Mouse (Mus musculus): ENCODE data around the gene Slc25a47.

Slc25a47 gene

DNA sequence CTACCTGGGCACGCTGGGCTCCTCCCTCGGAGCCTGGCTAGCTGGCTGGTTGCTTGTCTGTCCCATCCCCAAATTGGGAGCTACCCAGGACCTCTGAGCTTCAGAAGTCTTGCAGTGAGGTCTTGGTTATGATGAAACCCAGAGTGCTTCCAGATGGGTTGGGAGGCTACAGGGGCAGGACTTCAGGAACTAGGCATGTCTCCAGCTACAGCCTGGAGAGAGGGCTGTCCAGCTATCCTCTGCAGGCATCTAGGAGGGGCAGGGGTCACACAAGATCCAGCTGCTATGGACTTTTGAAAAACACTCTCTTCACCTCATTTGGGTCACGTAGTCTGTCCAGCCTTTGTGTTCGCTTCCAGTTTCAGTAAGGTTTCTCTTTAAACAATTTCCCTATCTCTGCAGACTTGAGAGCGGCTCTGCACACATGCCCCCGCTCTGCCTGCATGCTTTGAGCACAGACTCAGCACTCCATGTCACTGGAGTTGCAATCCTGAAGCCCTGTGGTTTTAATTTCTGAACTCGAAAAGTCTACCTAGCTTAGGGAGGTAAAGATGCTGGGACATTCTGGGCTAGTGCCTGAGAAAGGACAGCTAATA is 21.8 kb downstream of the Slc25a47 start:
- peak in 1 of 2 experiments; percentile 22 for DNase-seq (ENCODE audit: low spot score in 2 of 2)

DNA sequence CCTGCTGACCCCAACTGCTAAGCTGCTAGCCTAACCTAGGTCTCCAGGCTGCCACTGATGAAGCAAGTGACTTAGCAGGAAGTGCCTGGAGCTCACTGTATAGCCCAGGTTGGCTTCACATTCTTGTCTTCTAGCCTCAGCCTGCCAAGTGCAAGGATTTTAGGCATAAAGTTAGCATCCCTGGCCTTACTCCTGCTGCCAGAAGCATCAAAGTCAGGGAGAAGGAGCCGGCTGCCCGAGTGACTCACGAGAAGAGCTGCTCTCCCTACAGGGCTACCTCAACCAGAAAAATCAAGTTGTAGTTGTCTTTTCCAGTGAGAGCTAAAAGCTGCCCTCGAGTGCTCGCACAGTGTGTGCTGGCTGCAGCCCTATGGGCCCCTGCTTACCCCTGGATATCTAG is 22.6 kb downstream of the Slc25a47 start:
- DNase-seq (ENCODE audit: low spot score in 2 of 2), result no peak

DNA sequence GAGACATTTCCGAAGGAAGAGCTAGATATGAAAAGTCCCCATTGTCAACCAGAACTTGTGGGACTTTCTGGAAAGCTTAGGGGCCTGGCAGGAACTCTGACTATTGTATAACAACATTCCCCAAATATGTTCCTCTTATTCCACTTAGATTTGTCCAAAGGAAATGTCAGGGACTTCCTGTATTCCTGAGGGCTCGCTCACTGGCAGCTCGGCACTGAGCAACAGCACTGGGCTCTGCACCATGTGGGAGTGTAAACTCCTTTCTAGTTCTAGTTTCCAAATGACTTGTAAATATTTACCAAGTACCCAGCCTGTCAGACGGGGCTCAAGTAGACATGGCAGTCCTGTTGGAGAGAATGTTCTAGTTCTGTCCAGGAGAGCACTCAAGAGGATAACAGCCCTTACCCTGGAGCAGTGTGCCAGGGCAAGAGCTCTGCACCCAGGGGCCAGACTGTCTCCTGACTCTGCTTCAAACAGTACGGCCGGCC is 29.2 kb downstream of the Slc25a47 start:
- DNase-seq (ENCODE audit: low spot score in 2 of 2), result no peak

DNA sequence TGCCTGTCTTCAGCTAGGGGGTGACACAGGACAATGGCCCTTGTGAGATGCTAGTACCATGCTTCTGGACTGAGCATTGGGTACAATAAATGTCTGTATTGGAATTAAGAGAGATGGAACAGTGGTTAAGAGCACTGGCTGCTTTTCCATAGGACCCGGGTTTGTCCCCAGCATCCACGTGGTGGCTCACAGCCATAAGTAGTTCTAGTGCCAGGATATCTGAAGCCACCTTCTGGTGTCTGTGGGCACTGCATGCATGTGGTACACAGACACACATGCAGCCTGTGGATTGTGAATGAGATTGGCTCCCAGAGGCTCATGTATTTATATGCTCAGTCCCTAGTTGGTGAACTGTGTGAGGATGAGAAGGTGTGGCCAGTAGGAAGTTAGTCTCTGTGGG is 33.7 kb downstream of the Slc25a47 start:
- no peak for DNase-seq (ENCODE audit: low spot score in 2 of 2)

DNA sequence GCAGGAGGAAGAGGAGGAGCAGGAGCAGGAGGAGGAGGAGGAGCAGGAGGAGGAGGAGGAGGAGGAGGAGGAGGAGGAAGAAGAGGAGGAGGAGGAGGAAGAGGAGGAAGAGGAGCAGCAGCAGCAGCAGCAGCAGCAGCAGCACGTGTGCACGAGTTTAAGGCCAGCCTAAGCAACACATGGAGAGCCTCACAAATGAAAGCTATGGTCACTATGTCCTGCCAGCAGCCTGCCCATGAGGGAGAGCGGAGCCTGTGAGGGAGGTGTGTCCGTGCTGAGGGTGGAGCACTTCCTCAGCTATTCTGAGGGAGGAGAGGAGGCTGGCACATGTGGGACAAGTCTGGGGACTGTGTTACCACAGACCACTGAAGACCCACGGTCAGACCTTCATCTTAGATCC is 37.3 kb downstream of the Slc25a47 start:
- DNase-seq (ENCODE audit: low spot score in 2 of 2), result no peak

DNA sequence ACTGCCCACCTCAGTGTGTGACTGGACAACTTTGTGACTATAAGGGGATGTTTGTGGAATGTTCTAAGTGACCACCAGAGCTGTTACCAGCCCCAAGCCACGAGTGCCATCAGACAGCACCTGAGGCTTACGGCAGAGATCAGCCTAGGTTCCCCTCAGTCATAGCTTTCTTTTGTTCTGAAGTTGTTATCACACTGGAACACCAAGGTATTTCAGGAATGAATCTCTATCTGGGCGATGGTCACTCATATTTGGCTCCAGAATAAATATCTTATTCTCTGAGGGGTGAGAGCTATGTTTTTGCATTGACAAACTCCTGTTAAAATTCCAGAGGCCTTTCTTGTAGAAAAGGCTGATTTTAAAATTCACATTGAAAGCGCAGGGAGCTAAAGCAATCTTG is 43.3 kb downstream of the Slc25a47 start:
- no peak for DNase-seq (ENCODE audit: low spot score in 2 of 2)

DNA sequence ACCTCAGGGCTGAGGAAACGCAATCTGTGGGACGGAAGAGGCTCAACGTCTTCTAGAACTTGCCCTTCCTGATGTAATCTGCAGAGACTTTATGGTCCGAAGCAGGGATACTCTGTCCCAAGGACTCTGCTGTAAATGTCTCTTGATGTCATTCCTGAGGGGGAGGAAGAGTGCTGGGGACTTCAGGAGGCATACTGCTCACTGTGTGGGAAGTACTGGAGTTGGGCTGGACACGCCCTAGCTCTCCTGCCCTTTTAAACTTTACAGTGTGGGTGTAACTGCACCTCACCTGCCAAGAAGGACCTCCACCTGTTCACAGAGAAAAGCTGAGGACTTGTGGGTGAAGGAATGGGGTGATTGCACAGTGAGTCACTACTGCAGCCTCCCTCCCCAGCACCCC is 44.8 kb downstream of the Slc25a47 start:
- no peak for DNase-seq (ENCODE audit: low spot score in 2 of 2)

DNA sequence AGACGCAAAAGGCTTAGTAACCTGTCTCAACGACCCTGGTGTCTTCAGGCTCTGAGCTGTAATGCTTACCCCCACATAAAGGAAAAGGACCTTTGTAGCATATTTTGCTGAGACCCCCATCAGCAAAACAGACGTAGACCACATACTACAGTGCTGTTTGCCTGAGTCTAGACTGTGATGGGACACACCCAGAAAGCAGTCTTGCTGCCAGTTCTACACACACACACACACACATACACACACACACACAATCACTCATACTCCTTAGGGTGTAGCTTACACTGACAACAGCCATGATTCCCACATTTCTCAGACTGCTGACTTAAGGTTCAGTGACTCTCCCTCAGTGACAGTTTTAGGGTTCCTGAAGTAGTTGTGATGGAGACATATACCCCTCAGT is 45.3 kb downstream of the Slc25a47 start:
- DNase-seq (ENCODE audit: low spot score in 2 of 2), result no peak

DNA sequence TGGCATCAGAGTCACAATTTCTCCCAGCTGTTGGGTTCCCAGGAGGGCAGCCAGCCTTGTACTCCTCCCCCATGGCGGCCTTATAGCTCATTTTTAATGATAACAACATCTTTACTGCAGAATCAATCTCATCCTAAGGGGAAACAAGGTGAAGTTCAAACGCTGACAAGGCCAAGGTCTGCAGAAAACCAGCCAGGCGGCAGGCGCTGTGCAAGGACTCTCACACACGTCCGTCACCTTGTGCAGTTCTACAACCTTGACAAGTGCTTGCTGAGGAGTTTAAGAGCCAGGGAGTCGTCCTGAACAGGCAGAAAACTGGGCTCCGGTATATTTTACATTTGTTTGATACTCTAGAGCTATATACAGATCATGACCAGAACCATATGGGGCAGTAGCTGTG is 46.9 kb downstream of the Slc25a47 start:
- DNase-seq (ENCODE audit: low spot score in 2 of 2), result no peak

DNA sequence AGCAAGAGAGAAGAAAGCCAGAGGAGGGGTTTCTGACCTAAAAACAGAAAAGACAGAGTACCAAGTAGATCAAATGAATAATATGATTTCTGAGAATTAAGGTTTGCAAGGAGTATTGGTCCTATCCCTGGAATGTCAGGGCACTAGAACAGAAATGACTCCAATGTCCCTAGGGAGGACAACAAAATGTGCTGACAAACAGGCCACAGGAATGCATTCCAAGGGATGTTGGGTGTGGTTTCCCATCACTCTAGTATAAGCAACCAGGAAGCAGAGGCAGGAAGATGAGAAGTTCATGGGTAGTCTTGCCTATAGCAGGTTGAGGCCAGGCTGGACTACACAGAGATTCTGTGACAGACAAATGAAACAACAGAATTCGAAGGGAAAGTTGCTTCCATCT is 50.1 kb downstream of the Slc25a47 start:
- DNase-seq (ENCODE audit: low spot score in 2 of 2), result no peak

DNA sequence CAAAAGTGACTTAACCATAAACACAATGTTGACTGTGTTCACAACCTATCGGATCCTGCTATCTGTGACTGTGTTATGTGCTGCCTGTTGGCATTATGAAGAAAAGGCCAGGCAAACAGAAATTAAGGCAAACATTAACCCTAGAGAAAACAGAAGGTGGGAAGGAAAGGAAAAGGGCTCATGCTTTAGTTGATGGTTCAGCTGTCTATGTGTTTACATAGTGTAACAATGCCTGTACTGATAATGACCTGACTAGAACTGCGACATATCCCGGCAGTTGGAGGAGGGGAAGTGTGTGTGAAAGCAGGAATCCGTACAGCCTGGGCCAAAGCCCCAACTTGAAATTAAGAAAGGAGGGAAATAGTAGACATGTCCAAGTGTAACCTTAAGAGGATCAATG is 51.2 kb downstream of the Slc25a47 start:
- DNase-seq (ENCODE audit: low spot score in 2 of 2), result no peak

DNA sequence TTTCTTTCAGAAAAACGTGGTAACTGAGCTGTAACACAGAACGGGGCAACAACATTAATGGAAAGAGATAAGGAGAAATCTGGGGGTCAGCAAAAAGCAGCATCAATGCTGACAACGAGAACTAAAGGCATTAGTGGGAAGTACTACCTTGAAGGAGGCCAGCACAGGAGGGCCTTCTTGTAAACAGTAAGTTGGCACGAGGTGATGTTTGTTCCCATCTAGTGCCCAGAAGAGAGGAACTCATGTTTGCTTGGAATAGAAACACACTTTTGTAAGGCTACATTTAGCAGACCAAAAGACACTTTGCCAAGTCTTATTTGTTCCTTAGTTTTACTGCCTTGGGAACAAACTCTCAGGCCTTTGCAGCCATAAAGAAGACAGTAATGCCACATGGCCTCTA is 52.8 kb downstream of the Slc25a47 start:
- no peak for DNase-seq (ENCODE audit: low spot score in 2 of 2)

DNA sequence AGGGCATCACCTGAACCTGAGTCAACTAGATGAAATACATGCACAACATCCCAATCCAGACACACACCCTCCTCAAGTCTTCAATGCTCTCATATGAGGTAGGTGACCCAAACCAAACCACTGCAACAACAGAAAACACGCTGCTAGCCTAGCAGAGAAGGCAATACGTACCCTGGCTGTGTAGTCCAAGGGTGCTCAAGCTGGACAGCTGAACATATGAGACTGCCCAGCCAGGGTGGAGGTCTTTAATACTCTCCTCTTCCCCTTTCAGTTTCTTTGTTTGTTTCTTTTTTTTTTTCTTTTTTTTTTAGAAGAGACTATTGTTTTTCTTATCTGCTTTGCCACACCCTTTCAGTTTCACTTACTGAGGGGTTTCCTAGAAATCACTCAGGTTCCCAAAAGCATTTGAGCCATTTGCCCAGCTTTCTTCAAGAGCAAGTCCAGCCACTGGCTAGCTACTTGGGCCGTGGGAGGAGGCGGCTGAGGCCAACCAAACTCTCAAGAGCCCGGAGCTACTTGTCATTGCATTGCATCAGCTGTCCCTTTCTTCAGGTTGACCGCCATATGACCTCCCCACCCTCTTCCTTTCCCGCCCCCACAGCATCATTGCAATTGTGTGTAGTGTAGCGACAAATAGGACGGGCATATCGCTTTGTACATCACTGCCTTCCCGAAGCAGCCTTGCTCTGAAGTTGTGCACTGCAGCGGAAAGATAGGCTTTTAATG is 57.3 kb downstream of the Slc25a47 start, which contains the start of gene Wdr25:
Gene Wdr25, plus strand, starts transcription at position 643 of the 726 bp plus-strand sequence.
- no peak for DNase-seq (ENCODE audit: low spot score in 2 of 2)

DNA sequence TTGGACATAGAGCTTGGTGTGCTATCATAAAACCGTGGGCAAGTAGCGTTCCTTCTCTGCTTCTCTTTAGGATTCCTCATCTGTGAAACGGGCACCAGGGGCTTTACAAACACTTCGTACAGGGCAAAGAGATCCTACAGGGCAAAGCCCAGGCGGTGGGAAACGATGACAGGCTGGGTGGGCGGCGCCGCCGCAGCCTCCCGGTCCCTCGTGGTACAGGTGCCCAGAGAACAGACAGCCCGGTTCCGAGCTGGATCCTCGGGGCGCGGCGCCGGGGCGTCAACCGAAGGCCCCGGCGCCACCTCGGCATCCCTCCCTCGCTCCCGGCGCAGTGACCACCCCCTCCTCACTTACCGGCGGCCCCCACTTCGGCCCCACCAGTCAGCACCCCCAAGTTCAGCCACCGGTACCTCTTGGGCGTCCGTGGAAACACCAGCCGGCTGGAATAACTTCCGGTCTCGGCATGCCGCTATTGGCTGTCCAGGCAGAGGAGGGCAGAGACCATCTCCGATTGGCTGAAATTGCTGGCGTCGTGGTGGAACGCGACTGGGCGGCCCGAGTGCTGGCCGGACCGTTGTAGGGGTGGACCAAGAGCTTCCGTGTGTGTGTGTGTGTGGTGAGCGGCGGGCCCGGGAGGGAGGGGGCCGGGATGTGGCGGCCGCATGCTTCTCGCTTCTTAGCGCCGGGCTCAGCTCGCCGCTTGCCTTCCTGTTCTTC is 58.0 kb downstream of the Slc25a47 start, which contains the start of gene Wars:
Gene Wars, minus strand, starts transcription at position 460 of the 717 bp plus-strand sequence.
- peak; percentile 84 to 95 for DNase-seq (ENCODE audit: low spot score in 2 of 2)

DNA sequence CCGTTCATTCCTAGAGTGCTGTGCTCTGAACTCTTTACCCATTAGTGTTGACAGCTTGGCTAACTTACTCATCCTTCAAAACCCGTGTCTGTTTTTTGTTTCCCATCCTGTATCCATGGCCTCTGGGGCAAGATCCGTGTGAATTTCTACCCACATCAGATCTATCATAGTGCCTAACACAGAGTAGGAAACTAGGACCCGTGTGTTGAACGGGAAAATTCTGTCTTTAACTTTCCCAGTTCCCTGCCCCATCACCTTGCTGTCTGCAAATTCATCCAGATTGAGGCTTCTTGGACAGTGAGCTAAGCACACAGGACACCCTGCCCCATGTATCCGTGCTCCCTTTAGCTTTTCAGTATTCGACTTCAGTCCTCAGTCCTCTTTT is 58.6 kb downstream of the Slc25a47 start:
- no peak for DNase-seq (ENCODE audit: low spot score in 2 of 2)

DNA sequence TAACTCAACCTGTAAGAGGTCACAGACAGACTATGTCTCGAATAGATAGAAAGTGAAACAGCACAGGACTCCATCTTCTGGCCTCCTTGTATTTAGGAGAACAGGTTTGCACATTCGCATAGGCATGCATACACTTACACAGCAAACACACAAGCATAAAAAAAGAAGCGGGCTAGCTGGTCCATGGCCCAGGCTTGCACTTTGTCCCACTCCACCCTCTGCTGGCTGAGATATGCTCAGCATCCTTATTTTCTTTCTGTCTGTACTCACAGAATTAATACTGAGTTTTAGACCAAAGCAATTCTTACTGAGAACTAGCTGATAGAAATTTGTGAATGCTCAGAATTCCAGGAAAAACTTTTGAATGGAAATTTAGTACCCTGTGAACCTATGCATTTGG is 60.2 kb downstream of the Slc25a47 start:
- no peak for DNase-seq (ENCODE audit: low spot score in 2 of 2)

DNA sequence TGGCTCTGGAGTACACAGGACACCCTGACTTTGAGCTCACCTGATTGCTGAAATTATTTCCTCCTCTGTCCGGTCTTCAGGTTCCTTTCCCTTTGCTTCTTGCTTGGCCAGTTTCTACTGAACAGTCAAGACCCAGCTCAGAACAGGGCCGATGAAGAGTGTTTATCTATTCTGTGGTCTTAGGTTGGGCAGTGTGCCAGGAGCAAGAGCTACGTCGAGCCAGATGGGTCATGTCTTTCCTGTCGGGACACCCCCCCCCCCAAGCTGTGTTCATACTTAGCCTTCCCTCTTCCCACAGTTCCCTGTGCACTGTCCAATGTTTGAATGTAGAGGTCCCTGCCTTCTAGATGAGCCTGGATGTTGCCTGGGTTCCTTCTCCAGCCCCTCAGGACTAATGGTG is 65.5 kb downstream of the Slc25a47 start:
- DNase-seq (ENCODE audit: low spot score in 2 of 2), result no peak

DNA sequence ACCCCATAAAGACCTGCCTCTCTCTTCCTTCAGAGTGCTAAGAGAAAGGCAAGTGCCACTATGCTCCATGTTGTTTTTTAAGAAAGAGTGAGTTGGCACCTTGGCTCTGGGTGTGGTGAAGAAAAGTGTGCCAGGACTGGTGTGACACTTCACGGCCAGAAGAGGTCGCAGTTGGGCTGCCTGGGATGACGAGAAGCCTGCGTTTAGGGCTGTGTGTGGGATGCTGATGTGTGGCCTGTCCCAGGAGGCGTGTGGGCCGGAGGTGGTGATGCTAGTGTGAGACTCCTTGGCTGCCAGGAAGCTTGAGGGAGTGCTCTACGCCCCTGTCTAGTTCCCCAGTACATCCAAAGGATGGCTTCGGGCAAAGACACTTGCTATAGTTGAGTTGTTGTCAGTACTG is 67.1 kb downstream of the Slc25a47 start:
- no peak for DNase-seq (ENCODE audit: low spot score in 2 of 2)

DNA sequence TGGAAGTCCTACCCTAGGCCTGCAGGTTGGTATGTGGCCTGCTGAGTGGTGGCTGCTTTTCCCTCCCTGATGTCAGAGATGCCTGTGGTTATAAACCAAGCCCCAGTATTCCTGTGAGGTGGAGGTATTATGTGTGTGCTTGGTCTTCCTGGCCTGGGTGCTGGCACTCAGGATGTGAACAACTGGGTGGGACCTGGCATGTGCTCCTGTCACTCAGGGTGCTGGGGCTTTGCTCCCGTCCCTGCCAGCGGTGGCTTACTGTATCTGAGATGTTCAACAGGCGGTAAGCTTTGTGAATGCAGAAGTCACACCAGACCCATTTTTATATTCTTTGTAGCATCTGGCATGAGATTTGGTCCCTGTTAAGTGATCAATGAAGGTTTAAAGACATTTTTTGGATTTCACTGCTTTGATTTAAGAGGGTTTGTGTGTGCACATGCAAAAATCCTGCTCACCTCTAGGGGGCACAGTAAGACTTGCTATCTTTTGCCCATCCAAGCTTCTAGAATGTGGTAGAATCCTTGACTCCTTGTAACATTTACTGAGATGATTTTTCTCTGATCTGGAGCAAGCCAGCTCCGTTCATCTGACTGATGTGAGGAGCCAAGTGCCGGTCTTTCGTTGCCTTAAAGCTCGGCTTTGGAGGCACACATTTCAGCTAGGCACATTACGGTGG is 67.9 kb downstream of the Slc25a47 start:
- DNase-seq (ENCODE audit: low spot score in 2 of 2), result no peak

DNA sequence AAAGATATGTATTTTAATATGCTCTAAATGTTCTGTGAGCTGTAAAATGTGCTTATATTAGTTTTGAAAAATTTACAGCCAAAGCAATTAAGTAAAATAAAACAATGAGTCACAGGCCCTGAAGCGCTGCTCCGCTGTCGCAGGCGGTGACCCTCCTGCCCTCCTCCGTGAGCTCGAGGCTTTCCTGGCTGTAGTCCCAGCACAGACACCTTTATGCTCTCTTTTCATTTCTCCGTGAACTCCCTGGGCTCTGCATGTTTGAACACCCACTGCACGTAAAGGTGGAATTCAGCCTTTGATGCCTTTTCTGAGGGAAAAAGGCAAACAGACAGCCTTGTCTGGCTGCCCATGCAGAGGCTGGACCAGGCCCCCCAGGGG is 68.4 kb downstream of the Slc25a47 start:
- no peak for DNase-seq (ENCODE audit: low spot score in 2 of 2)

DNA sequence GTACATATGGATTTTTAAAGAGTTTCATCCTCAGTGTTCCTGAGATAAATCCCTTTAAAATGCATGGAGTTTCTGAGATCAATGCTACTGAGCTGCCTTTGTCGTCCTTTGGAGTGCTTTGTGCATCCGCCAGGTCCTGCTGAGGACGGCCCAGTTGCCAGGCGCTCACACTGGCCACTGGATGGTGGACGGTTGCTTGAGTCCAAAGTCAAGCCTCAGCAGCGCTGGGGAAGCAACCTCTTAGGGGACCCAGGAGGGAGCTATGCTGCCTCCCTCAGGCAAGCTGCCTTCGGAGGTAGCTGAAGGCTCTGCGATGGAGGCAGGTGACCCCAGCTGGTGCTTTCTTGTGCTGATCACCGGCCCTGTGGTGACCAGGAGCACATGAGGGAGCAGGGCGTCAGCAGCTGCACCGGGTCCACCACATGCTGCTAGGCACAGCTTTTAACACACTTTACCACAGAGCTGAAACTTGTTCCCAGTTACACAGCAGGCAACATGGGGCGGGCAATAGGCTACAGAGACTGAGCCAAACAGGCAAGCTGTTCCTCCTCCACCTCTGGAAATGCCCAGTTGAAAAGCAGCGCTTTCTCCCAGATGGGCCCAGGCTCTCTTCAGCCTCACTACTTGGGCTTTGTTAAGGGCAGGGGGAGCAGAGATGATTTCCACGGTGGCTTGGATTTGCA is 69.9 kb downstream of the Slc25a47 start:
- no peak for DNase-seq (ENCODE audit: low spot score in 2 of 2)

DNA sequence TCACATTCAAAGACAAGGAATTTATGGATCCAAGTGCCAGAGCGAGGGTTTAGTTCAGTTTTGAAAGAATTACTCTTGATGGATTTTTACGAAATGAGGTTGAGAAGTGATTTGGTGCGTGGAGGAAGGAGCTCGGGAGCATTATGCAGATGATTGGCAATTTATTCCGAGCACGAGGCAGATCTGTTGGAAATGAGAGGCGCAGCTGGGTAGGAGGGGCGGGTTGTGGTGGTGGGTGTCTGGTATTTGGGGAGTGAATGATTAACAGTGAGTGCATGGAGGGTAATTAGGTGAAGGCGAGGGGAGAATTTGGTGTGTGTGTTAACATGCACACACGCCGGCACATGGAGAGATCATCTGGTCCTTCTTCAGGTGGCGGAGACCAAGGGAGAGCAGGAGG is 70.6 kb downstream of the Slc25a47 start:
- DNase-seq (ENCODE audit: low spot score in 2 of 2), result no peak

All from urinary bladder, adult 18-20 months (tissue).